Mouse (Mus musculus): Measurements from ENCODE around the gene Dld. TPM values are rescaled to one million over a fixed set of nuclear protein-coding genes. Genes with fewer than 3 reads are reported as not detected.

The Dld gene
- polyA plus RNA-seq, 1 experiment from 2014 or later, result 139 TPM

- Histone ChIP-seq H3K36me3 (no peaks in the 10 kb centered on the region), H3K4me2 (replicated peaks) (no peak overlapping the region), H3K9ac (no peak overlapping the region), H3K4me3 (no peak overlapping the region), H3K4me1 (no peaks in the 10 kb centered on the region), H3K9me3 (replicated peaks) (no peaks in the 10 kb centered on the region), H3K27me3 (no peaks in the 10 kb centered on the region), H3K27ac (no peak overlapping the region)
- WGBS, result 92% methylated on average over 9 of the region's 9 CpGs
- no peak for ATAC-seq (ENCODE audit: low FRiP score)
Observed at GRCm38 (mm10) chr12:31300276-31300675, 51.0 kb downstream of the Dld start.

GRCm38 (mm10) chr12:31299676-31300197 is 51.5 kb downstream of the Dld start:
- Histone ChIP-seq H3K27me3 (no peaks in the 10 kb centered on the region), H3K4me2 (replicated peaks) (no peak overlapping the region), H3K9me3 (replicated peaks) (no peaks in the 10 kb centered on the region), H3K4me1 (no peaks in the 10 kb centered on the region), H3K9ac (no peak overlapping the region), H3K4me3 (no peak overlapping the region), H3K27ac (no peak overlapping the region), H3K36me3 (no peaks in the 10 kb centered on the region)
- 86% methylated on average over 14 of the region's 14 CpGs for WGBS
- ATAC-seq (ENCODE audit: low FRiP score), result no peak

GRCm38 (mm10) chr12:31299126-31299525 is 52.1 kb downstream of the Dld start:
- no peak overlapping the region for H3K27ac ChIP-seq
- no peaks in the 10 kb centered on the region for H3K4me1 ChIP-seq
- no peak for ATAC-seq (ENCODE audit: low FRiP score)
- no peaks in the 10 kb centered on the region for H3K27me3 ChIP-seq
- H3K9ac ChIP-seq, result no peak overlapping the region
- 95% methylated on average over 3 of the region's 3 CpGs for whole genome bisulfite sequencing
- no peak overlapping the region for H3K4me2 ChIP-seq (replicated peaks)
- no peak overlapping the region for H3K4me3 ChIP-seq
- no peaks in the 10 kb centered on the region for H3K9me3 ChIP-seq (replicated peaks)
- H3K36me3 ChIP-seq, result no peaks in the 10 kb centered on the region

DNA sequence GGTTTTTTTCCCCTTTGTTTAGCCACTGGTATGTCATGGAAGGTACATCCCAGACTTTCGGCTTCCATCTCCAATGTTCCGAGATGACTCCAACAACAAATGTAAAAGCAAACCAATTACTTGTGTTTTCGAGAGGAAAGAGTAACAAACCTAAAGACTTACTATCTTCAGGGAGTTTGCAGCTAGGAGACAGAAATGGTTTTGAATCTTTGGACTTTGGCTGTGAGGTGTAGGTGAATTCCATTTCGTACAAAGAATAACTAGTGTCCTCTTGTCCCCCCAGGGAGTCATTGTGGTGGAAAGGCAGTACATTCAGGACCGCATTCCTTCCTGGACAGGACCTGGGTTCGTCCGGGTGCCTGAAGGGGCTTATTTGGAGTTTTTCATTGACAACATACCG is 52.7 kb downstream of the Dld start:
- no peak overlapping the region for H3K4me3 ChIP-seq
- H3K4me2 ChIP-seq (replicated peaks), result no peak overlapping the region
- no peaks in the 10 kb centered on the region for H3K4me1 ChIP-seq
- WGBS, result 86% methylated on average over 8 of the region's 8 CpGs
- H3K36me3 ChIP-seq, result no peaks in the 10 kb centered on the region
- no peak for ATAC-seq (ENCODE audit: low FRiP score)
- H3K27ac ChIP-seq, result no peak overlapping the region
- no peaks in the 10 kb centered on the region for H3K27me3 ChIP-seq
- H3K9ac ChIP-seq, result no peak overlapping the region
- no peaks in the 10 kb centered on the region for H3K9me3 ChIP-seq (replicated peaks)

DNA sequence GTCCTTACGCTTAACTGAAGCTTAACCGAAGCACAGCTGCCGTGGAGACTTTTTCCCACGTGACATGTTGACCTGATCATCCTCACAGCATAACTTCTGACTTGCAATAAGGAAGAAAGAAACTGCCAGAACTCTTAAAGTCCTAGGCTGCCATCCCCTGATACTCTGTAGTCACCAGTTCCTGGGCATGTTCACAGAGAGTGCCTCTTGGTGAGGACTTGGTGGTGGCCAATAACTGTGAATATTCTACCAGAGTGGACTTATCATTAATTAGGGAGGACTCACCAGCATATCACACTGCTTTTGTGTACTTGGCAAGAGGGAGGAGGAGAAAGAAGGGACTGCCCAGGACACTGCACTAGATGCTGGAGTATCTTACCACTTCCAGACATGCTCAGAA is 53.1 kb downstream of the Dld start:
- no peak for ATAC-seq (ENCODE audit: low FRiP score)
- WGBS, result 87% methylated on average over 4 of the region's 4 CpGs
- no peak overlapping the region for H3K4me3 ChIP-seq
- no peaks in the 10 kb centered on the region for H3K9me3 ChIP-seq (replicated peaks)
- no peak overlapping the region for H3K9ac ChIP-seq
- no peaks in the 10 kb centered on the region for H3K36me3 ChIP-seq
- no peaks in the 10 kb centered on the region for H3K4me1 ChIP-seq
- no peaks in the 10 kb centered on the region for H3K27me3 ChIP-seq
- H3K4me2 ChIP-seq (replicated peaks), result no peak overlapping the region
- no peak overlapping the region for H3K27ac ChIP-seq

DNA sequence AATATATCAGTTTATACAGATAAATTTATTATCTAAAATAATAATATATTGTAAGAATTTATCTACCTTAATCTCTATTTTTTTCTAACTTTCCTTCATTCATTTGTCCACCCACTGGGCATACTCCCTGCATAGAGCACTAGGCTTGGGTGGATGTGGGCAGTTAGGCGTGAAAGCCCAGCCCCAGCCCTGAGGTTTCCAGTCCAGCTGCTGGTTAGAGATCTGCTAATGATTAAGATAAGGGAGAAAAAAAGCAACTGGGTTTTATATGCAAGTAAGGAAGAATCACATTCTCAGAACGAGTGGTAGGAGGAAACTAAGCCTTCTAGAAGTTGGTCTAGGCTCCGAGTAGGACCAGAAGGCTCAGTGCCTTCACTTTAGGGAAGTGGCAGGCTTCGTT is 55.2 kb downstream of the Dld start:
- 72% methylated on average over 4 of the region's 4 CpGs for WGBS
- Histone ChIP-seq H3K4me1 (no peaks in the 10 kb centered on the region), H3K36me3 (no peaks in the 10 kb centered on the region), H3K9me3 (replicated peaks) (no peaks in the 10 kb centered on the region), H3K4me3 (no peak overlapping the region), H3K4me2 (replicated peaks) (no peak overlapping the region), H3K9ac (no peak overlapping the region), H3K27me3 (no peaks in the 10 kb centered on the region), H3K27ac (no peak overlapping the region)
- no peak for ATAC-seq (ENCODE audit: low FRiP score)

- no peaks in the 10 kb centered on the region for H3K9me3 ChIP-seq (replicated peaks)
- ATAC-seq (ENCODE audit: low FRiP score), result no peak
- no peaks in the 10 kb centered on the region for H3K36me3 ChIP-seq
- H3K4me1 ChIP-seq, result no peaks in the 10 kb centered on the region
- no peak overlapping the region for H3K27ac ChIP-seq
- H3K4me3 ChIP-seq, result no peak overlapping the region
- no peak overlapping the region for H3K4me2 ChIP-seq (replicated peaks)
- no peaks in the 10 kb centered on the region for H3K27me3 ChIP-seq
- 74% methylated on average over 3 of the region's 3 CpGs for WGBS
- no peak overlapping the region for H3K9ac ChIP-seq
Observed at GRCm38 (mm10) chr12:31295505-31295904, 55.7 kb downstream of the Dld start.

GRCm38 (mm10) chr12:31294996-31295395 is 56.3 kb downstream of the Dld start:
- H3K27ac ChIP-seq, result no peak overlapping the region
- no peaks in the 10 kb centered on the region for H3K9me3 ChIP-seq (replicated peaks)
- no peak overlapping the region for H3K4me3 ChIP-seq
- H3K4me2 ChIP-seq (replicated peaks), result no peak overlapping the region
- no peaks in the 10 kb centered on the region for H3K4me1 ChIP-seq
- 75% methylated on average over 11 of the region's 11 CpGs for WGBS
- ATAC-seq (ENCODE audit: low FRiP score), result no peak
- no peaks in the 10 kb centered on the region for H3K36me3 ChIP-seq
- no peaks in the 10 kb centered on the region for H3K27me3 ChIP-seq
- H3K9ac ChIP-seq, result no peak overlapping the region

GRCm38 (mm10) chr12:31294526-31294925 is 56.7 kb downstream of the Dld start:
- 70% methylated on average over 10 of the region's 10 CpGs for WGBS
- Histone ChIP-seq H3K4me1 (no peaks in the 10 kb centered on the region), H3K27ac (no peak overlapping the region), H3K4me3 (no peak overlapping the region), H3K9me3 (replicated peaks) (no peaks in the 10 kb centered on the region), H3K27me3 (no peaks in the 10 kb centered on the region), H3K4me2 (replicated peaks) (no peak overlapping the region), H3K9ac (no peak overlapping the region), H3K36me3 (no peaks in the 10 kb centered on the region)
- no peak for ATAC-seq (ENCODE audit: low FRiP score)

- 74% methylated on average over 15 of the region's 15 CpGs for WGBS
- Histone ChIP-seq H3K4me1 (no peaks in the 10 kb centered on the region), H3K4me3 (no peak overlapping the region), H3K4me2 (replicated peaks) (no peak overlapping the region), H3K9me3 (replicated peaks) (no peaks in the 10 kb centered on the region), H3K27me3 (no peaks in the 10 kb centered on the region), H3K9ac (no peak overlapping the region), H3K36me3 (no peaks in the 10 kb centered on the region), H3K27ac (no peak overlapping the region)
- ATAC-seq (ENCODE audit: low FRiP score), result no peak
Observed at GRCm38 (mm10) chr12:31293361-31294142, 57.7 kb downstream of the Dld start.

- Histone ChIP-seq H3K4me2 (replicated peaks) (no peak overlapping the region), H3K27ac (no peak overlapping the region), H3K4me1 (no peaks in the 10 kb centered on the region), H3K27me3 (no peaks in the 10 kb centered on the region), H3K36me3 (no peaks in the 10 kb centered on the region), H3K9ac (no peak overlapping the region), H3K9me3 (replicated peaks) (no peaks in the 10 kb centered on the region), H3K4me3 (no peak overlapping the region)
- 77% methylated on average over 3 of the region's 3 CpGs for whole genome bisulfite sequencing
- no peak for ATAC-seq (ENCODE audit: low FRiP score)
Observed at GRCm38 (mm10) chr12:31290951-31291350, 60.3 kb downstream of the Dld start.

- ATAC-seq (ENCODE audit: low FRiP score), result no peak
- Histone ChIP-seq H3K4me3 (no peak overlapping the region), H3K27ac (no peak overlapping the region), H3K36me3 (0 out of 2 replicates have a peak, but pooled peaks cover 2% of the 10 kb centered on the region), H3K9ac (no peak overlapping the region), H3K4me2 (replicated peaks) (no peak overlapping the region), H3K27me3 (no peaks in the 10 kb centered on the region), H3K9me3 (replicated peaks) (no peaks in the 10 kb centered on the region), H3K4me1 (no peaks in the 10 kb centered on the region)
- WGBS, result 88% methylated on average over 10 of the region's 10 CpGs
Observed at GRCm38 (mm10) chr12:31289046-31289445, 62.2 kb downstream of the Dld start.

DNA sequence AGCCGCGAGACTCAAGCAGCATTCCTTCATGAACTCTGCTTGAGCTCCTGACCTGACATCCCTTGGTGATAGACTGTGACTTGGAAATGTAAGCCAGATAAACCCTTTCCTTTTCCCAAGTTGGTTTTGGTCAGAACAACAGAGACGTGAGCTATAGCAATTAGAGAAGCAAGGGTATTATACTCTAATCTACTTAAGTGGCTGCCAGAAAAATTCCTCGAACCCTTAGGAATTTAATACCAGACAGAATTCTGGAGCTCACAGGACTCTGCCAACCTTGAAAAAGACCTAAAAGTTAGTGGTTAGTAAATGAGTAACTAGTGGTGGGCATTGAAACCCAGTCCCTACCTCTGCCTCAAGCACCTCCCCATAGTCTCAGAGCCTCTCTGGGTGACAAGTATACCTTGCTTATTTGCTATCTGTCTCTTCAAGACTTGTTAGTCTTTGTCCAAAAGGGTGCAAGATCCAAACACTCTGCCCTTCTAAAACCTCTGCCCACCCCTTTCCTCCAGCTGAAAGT is 67.6 kb downstream of the Dld start:
- no peak overlapping the region for H3K27ac ChIP-seq
- no peaks in the 10 kb centered on the region for H3K27me3 ChIP-seq
- WGBS, result 87% methylated on average over 4 of the region's 4 CpGs
- H3K36me3 ChIP-seq, result 0 out of 2 replicates have a peak, but pooled peaks cover 2% of the 10 kb centered on the region
- no peak overlapping the region for H3K4me3 ChIP-seq
- H3K9me3 ChIP-seq (replicated peaks), result no peaks in the 10 kb centered on the region
- no peaks in the 10 kb centered on the region for H3K4me1 ChIP-seq
- no peak overlapping the region for H3K9ac ChIP-seq
- no peak for ATAC-seq (ENCODE audit: low FRiP score)
- H3K4me2 ChIP-seq (replicated peaks), result no peak overlapping the region

Measured in hindbrain, embryonic 12.5 days (tissue).